Mouse (Mus musculus): Measurements from ENCODE around the gene Tuba1a. TPM values are rescaled to one million over a fixed set of nuclear protein-coding genes. Genes with fewer than 3 reads are reported as not detected.
"Not testable (repeated sequence)": the region's sequence is repeated elsewhere in the genome, so short reads cannot be mapped to it uniquely, and the experiment has no call there.

The Tuba1a gene
- polyA plus RNA-seq, 3 experiments from 2014 or later = 206 to 351 (median 217) TPM

DNA sequence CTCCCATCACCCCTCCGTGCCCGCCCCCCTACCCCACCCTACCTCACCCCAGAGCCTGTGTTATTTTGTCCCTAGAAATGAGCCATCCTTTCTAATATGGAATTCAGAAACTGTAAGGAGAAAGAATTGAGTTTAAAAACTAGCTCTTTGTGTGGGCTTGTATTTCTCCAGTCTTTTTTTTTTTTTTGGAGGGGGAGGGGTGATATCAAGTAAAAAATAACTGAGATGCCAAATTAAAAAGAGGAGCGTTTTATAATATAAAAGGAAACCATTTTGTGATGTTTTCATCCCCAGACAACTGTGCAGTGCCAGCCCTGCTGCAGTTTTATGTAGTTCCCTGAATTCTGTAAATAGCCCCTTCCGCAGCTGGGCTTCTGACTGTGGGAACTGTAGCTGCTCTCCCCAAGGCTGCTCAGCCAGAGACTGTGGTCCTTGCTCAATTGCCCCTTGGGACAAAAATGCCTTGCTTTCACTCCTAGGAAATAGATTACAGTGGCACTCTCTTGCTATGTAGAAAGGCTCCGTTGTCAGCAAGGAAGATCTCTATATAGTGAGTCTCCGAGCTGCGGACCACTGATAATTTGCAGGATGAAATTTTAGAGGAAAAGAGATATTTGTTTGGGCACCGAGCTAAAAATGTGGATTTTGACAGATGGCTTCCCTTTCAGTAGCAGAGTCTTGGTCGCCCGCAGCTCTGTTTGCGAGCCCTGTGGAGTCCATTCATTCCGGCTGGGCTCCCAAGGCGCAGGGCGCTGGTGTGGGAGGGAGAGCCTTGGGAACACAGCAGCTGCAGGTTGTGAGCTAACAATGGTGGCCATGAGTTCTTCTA, 1.1 kb upstream of the Tuba1a start:
- ATAC-seq = no peak

- peak; percentile 48 for ATAC-seq
Observed at GRCm38 (mm10) chr15:98952751-98953400, 627 bp downstream of the Tuba1a start.

- no peak for ATAC-seq
Observed at GRCm38 (mm10) chr15:98952063-98952455, 1.4 kb downstream of the Tuba1a start.

- ATAC-seq = not testable (repeated sequence)
Observed at GRCm38 (mm10) chr15:98951122-98952062, 2.1 kb downstream of the Tuba1a start.

DNA sequence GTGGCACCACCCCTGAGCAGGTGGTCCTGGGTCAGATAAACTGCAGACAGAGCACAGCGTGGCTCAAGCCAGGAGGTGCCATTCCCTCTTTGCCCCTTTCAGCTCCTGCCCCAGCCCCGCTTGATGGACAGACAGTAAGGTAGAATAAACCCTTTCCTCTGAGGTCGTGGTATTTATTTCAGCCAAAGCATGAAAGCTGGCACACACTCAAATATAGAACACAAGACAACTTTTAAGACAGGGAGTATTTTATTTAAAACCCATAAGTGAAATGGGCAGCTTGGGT, 4.0 kb downstream of the Tuba1a start:
- ATAC-seq = no peak

DNA sequence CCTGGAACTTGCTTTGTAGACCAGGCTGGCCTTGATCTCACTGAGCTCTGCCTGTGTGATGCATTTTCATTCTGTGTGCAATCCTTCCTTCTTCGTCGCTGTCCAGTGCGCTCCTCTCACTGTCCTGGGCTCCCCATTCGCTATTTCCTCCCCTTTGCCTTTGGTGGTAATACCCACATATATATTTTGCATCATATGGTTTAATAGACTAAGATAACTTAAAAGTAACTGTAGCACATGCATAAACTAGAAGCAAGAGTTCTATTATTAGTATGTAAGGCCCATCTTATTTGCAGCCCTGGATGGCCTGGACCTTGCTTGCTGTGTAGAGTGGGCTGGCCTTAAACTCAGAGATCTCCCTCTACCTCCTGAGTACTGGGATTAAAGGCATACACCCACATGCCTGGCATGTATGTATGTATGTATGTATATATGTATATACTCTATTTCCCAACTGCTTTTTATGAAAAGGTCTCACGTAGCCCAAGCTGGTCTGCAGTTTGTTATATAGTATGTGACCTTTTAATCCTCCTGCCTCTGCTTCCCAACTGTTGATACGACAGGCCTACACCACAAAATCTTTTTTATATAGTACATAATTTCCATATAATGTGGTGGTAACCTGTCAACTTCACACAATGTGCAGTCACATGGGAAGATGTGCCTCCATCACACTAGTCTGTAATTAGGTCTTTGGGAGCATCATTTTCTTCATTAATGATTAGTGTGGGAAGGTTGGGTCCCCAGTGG, 4.5 kb downstream of the Tuba1a start:
- no peak for ATAC-seq

GRCm38 (mm10) chr15:98948382-98948781, 5.1 kb downstream of the Tuba1a start:
- no peak for ATAC-seq

- no peak for ATAC-seq
Observed at GRCm38 (mm10) chr15:98947884-98948283, 5.6 kb downstream of the Tuba1a start.

GRCm38 (mm10) chr15:98943133-98943532, 10.4 kb downstream of the Tuba1a start:
- ATAC-seq = no peak

- ATAC-seq = no peak
Observed at GRCm38 (mm10) chr15:98942081-98942480, 11.4 kb downstream of the Tuba1a start.

- ATAC-seq = no peak
Observed at GRCm38 (mm10) chr15:98941539-98941938, 12.0 kb downstream of the Tuba1a start.

GRCm38 (mm10) chr15:98940816-98941215, 12.7 kb downstream of the Tuba1a start:
- ATAC-seq = no peak

- ATAC-seq = peak; percentile 77
Observed at GRCm38 (mm10) chr15:98934217-98934839, 19.2 kb downstream of the Tuba1a start, which contains the start of gene Tuba1b. Gene Tuba1b, minus strand, starts transcription at chr15:98934565.

GRCm38 (mm10) chr15:98933833-98934216, 19.7 kb downstream of the Tuba1a start:
- peak; percentile 64 for ATAC-seq

DNA sequence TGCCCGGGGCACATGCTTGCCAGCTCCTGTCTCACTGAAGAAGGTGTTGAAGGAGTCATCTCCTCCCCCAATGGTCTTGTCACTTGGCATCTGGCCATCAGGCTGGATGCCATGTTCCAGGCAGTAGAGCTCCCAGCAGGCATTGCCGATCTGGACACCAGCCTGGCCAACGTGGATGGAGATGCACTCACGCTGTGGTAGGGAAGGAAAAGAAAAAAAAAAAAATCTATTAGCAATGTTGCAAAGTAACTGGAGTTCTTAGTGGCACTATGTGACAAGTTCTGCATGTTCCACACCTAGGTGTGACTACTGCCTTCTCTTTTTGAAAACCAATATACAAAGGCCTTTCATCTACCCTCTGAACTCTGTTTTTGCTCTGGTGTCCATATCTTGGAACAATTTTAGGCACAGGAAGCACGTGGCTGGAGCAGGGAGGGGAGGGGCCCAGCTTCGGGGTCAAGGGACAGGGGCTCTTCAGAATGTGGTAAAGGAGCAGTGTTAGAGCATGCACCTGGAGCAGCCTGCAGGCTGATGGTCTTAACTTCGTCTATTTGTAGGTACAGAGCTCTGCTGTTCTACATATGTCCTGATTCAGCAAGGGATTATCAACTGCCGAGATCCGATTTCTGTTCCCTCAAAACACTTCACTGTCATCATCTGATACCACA, 20.4 kb downstream of the Tuba1a start:
- ATAC-seq = not testable (repeated sequence)

DNA sequence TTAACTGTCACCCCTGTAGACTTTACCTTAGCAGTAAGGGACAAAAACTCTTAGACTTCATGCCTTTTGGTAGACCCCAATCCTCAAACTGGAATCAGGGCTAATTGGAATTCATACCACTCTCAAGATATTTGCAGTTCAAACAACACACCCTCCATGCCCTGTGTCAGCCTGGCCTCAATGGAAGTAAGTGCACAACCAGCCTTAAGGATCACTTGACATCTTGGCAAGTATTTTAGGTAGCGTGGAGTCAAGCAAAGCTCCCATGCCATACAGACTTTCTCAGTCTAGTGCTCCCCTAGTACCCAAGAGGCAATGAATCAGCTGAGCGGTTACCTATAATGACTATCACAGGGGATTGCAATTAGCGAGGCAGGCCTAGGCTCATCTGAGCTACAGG, 22.5 kb downstream of the Tuba1a start:
- ATAC-seq = no peak

GRCm38 (mm10) chr15:98930017-98930734, 23.3 kb downstream of the Tuba1a start:
- ATAC-seq = no peak

- ATAC-seq = peak; percentile 23
Observed at GRCm38 (mm10) chr15:98928598-98929240, 24.8 kb downstream of the Tuba1a start.

- peak; percentile 80 for ATAC-seq
Observed at GRCm38 (mm10) chr15:98927566-98927965, 25.9 kb downstream of the Tuba1a start.

DNA sequence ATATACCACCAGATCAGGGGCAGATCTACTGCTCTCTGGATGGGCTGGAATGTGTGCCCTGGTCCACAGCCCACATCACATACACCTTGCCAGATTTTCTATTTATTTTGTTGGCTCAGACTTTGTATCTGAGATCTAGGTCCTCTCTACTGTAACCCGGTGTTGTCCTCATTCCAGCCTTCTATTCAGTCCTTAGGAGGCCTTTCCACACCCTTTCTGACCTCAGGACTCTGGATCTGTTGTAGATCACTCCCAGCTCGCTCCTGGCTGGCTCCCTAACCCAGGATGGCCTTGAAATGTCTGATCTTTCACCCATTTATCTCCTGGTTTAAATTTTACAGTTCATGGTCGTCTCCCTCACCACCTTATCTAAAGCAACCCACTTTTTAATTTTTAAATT, 28.8 kb downstream of the Tuba1a start:
- ATAC-seq = no peak

Data from inflammation-experienced regulatory T-cells, adult 6 months (primary cell).